Mouse (Mus musculus) G1E-ER4 (cell line): Measurements from ENCODE around the gene C6. TPM values are rescaled to one million over a fixed set of nuclear protein-coding genes. Genes with fewer than 3 reads are reported as not detected.

Experiments
- GATA1 ChIP-seq: IDR thresholded peaks from one replicate; pipeline ENCODE4 v1.8.0; 2012; ENCODE audit warnings: low read length, inconsistent platforms
- polyA plus RNA-seq: library from polyadenylated mRNA; stranded (reverse); fragments of >175 nt; gene quantifications from 2 replicates; pipeline ENCODE4 v1.2.3, GENCODE M21; 2012

C6 gene
- polyA plus RNA-seq, 1 experiment: not detected

GRCm38 (mm10) chr15:4850015-4850414, 123.0 kb downstream of the C6 start:
- no peak for TF ChIP-seq GATA1

Other genes starting within 250 kb of the C6 start
- not detected in 2 replicates for gene Mroh2b, start 171.6 kb downstream of the C6 start, polyA plus RNA-seq